24 mouse cellular contexts compared by ENCODE assay signal in the genomic region with DNA sequence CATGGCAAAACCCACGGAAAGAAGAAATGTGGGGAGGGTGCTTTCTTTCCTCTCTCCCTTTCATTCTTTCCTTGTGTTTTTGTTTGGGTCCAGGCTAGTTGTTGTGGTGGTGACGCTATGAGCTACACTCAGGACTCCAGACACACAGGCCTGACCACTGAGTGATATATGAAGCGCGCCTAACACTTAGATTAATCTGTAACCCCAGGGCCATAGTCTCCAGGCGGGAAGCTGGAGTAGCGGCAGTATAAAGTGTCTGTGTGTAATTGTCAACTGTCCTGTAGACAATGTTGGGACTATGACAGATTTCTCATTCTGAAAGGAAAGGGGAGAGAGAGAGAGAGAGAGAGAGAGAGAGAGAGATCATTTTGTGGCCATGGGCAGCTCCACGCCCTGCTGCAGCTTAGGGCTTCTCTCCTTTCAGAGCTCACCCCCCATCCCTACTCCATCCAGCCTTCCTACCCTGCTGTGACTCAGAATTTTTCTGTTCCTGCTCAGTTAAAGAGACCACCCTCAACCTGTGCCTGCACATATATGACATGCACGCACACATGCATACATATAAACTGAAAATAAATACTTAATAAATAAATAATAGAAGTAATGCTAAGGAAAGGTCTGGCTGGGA.
A peak's percentile ranks its signal among the peaks of the same experiment; 100 is the strongest.
DNase-seq lines count a peak whose midpoint lies in the region; ATAC-seq lines count a peak whose summit lies in the region.
"Had no signal": no experiment of that assay in that cellular context is flagged by ENCODE, and none has a peak within 500 bp of the region (broad histone marks: within the 10 kb centered on the region; RNA-seq: fewer than 3 reads in every experiment).

No protein-coding gene starts in this region.

- H3K4me2 ChIP-seq in hindbrain, embryonic 16.5 days (ENCODE audit: low read length): no peak overlapping the region
- H3K4me2 ChIP-seq in neural tube, embryonic 12.5 days (replicated peaks): no peak overlapping the region
- H3K4me2 ChIP-seq in hindbrain, embryonic 14.5 days (replicated peaks): no peak overlapping the region
- no peak overlapping the region for H3K4me2 ChIP-seq in neural tube, embryonic 14.5 days (ENCODE audit: low read depth, low read length)
- H3K4me2 ChIP-seq: forebrain, embryonic 13.5 days; hindbrain, embryonic 15.5 days had no signal

- H3K9me3 ChIP-seq in hindbrain, embryonic 10.5 days: no peaks in the 10 kb centered on the region
- no peaks in the 10 kb centered on the region for H3K9me3 ChIP-seq in hindbrain, embryonic 16.5 days (ENCODE audit: control insufficient read depth, low read length)
- no peaks in the 10 kb centered on the region for H3K9me3 ChIP-seq in neural tube, embryonic 12.5 days
- H3K9me3 ChIP-seq in hindbrain, embryonic 14.5 days (ENCODE audit: control insufficient read depth, low read length): no peaks in the 10 kb centered on the region
- H3K9me3 ChIP-seq in neural tube, embryonic 14.5 days (ENCODE audit: control insufficient read depth, low read length): no peaks in the 10 kb centered on the region
- H3K9me3 ChIP-seq: forebrain, embryonic 13.5 days; hindbrain, embryonic 15.5 days; megakaryocyte, embryonic 14.5 days had no signal

- no peaks in the 10 kb centered on the region for H3K36me3 ChIP-seq in hindbrain, embryonic 10.5 days
- H3K36me3 ChIP-seq in hindbrain, embryonic 16.5 days (ENCODE audit: control insufficient read depth, insufficient read depth, low read length): no peaks in the 10 kb centered on the region
- no peaks in the 10 kb centered on the region for H3K36me3 ChIP-seq in neural tube, embryonic 12.5 days
- no peaks in the 10 kb centered on the region for H3K36me3 ChIP-seq in hindbrain, embryonic 14.5 days (replicated peaks; ENCODE audit: control insufficient read depth, insufficient read depth)
- no peaks in the 10 kb centered on the region for H3K36me3 ChIP-seq in neural tube, embryonic 14.5 days (ENCODE audit: control insufficient read depth, insufficient read depth, low read length)
- H3K36me3 ChIP-seq: hindbrain, embryonic 15.5 days had no signal

- H3K27me3 ChIP-seq in hindbrain, embryonic 10.5 days (ENCODE audit: insufficient read depth, poor library complexity, severe bottlenecking): no peaks in the 10 kb centered on the region
- no peaks in the 10 kb centered on the region for H3K27me3 ChIP-seq in hindbrain, embryonic 16.5 days (replicated peaks; ENCODE audit: control insufficient read depth, insufficient read depth, low read length)
- H3K27me3 ChIP-seq in neural tube, embryonic 12.5 days (replicated peaks): no peaks in the 10 kb centered on the region
- H3K27me3 ChIP-seq in hindbrain, embryonic 14.5 days (ENCODE audit: control insufficient read depth, insufficient read depth, low read length): no peaks in the 10 kb centered on the region
- no peaks in the 10 kb centered on the region for H3K27me3 ChIP-seq in neural tube, embryonic 14.5 days (ENCODE audit: control insufficient read depth, insufficient read depth, low read length)
- H3K27me3 ChIP-seq: forebrain, embryonic 13.5 days; hindbrain, embryonic 15.5 days; megakaryocyte, embryonic 14.5 days had no signal

- no peak for DNase-seq in hindbrain, embryonic 10.5 days (ENCODE audit: low spot score)
- no peak for DNase-seq in neural tube, embryonic 10.5 days (ENCODE audit: extremely low spot score, low spot score)
- DNase-seq in hindbrain, embryonic 14.5 days (ENCODE audit: low spot score): no peak
- DNase-seq in left cerebral cortex, adult 18-20 months (ENCODE audit: low spot score in 2 of 2): no peak
- no peak for DNase-seq in layer of hippocampus, postnatal 10 days (ENCODE audit: low spot score in 2 of 2)
- DNase-seq: adrenal gland, postnatal 14 days; cerebellum, postnatal 10 days; gastrocnemius, postnatal 10 days; kidney, postnatal 10 days; liver, postnatal 0 days; lung, postnatal 14 days; right cerebral cortex, postnatal 14 days; spleen, adult 18-20 months; thymus, adult 18-20 months had no signal

- WGBS in hindbrain, embryonic 10.5 days: 71% methylated on average over 8 of the region's 8 CpGs
- WGBS in hindbrain, embryonic 16.5 days: 59% methylated on average over 8 of the region's 8 CpGs
- WGBS in neural tube, embryonic 12.5 days: 25% methylated on average over 8 of the region's 8 CpGs
- WGBS in hindbrain, embryonic 14.5 days: 55% methylated on average over 8 of the region's 8 CpGs
- WGBS in neural tube, embryonic 14.5 days: 28% methylated on average over 8 of the region's 8 CpGs

- peaks cover 16% of the 10 kb centered on the region; the same call in 1 of the 2 replicates for H3K4me1 ChIP-seq in hindbrain, embryonic 10.5 days (replicated peaks)
- H3K4me1 ChIP-seq in hindbrain, embryonic 16.5 days (ENCODE audit: control insufficient read depth, insufficient read depth, low read depth, low read length): no peaks in the 10 kb centered on the region
- peaks cover 25% of the 10 kb centered on the region for H3K4me1 ChIP-seq in neural tube, embryonic 12.5 days
- 0 out of 2 replicates have a peak, but pooled peaks cover 3% of the 10 kb centered on the region for H3K4me1 ChIP-seq in hindbrain, embryonic 14.5 days (replicated peaks; ENCODE audit: control insufficient read depth, insufficient read depth, low read length)
- H3K4me1 ChIP-seq in neural tube, embryonic 14.5 days (ENCODE audit: control insufficient read depth, insufficient read depth, low read length): no peaks in the 10 kb centered on the region
- H3K4me1 ChIP-seq: hindbrain, embryonic 15.5 days had no signal

- ATAC-seq in hindbrain, embryonic 16.5 days: no peak
- peak; percentile 86 for ATAC-seq in neural tube, embryonic 12.5 days (ENCODE audit: low FRiP score, low read depth)
- 0 out of 2 replicates have a peak, but pooled peaks have one; percentile 27 for ATAC-seq in hindbrain, embryonic 14.5 days (ENCODE audit: low FRiP score)
- peak; percentile 71 for ATAC-seq in neural tube, embryonic 14.5 days (ENCODE audit: low read depth)
- ATAC-seq: CD4-positive, CD25-positive, alpha-beta regulatory T cell, adult 4 months; forebrain, embryonic 13.5 days; intestine, postnatal 0 days; liver, postnatal 0 days had no signal

- peak overlapping the region; percentile 6; the same call in 1 of the 2 replicates for H3K27ac ChIP-seq in hindbrain, embryonic 10.5 days
- no peak overlapping the region for H3K27ac ChIP-seq in hindbrain, embryonic 16.5 days (ENCODE audit: low read depth, low read length)
- no peak overlapping the region for H3K27ac ChIP-seq in neural tube, embryonic 12.5 days
- no peak overlapping the region; the same call in 1 of the 2 replicates for H3K27ac ChIP-seq in hindbrain, embryonic 14.5 days
- no peak overlapping the region for H3K27ac ChIP-seq in neural tube, embryonic 14.5 days (ENCODE audit: low read depth, low read length)
- H3K27ac ChIP-seq: forebrain, embryonic 13.5 days; hindbrain, embryonic 15.5 days; layer of hippocampus, adult 2 months had no signal

- H3K9ac ChIP-seq in hindbrain, embryonic 16.5 days (ENCODE audit: low read depth, low read length): no peak overlapping the region
- H3K9ac ChIP-seq in neural tube, embryonic 12.5 days: no peak overlapping the region
- H3K9ac ChIP-seq in hindbrain, embryonic 14.5 days: no peak overlapping the region
- no peak overlapping the region for H3K9ac ChIP-seq in neural tube, embryonic 14.5 days (replicated peaks; ENCODE audit: low read depth, low read length)
- H3K9ac ChIP-seq: forebrain, embryonic 13.5 days; hindbrain, embryonic 15.5 days; liver, postnatal 0 days had no signal

- H3K4me3 ChIP-seq in hindbrain, embryonic 10.5 days: no peak overlapping the region
- no peak overlapping the region for H3K4me3 ChIP-seq in hindbrain, embryonic 16.5 days (ENCODE audit: low read length)
- H3K4me3 ChIP-seq in neural tube, embryonic 12.5 days: no peak overlapping the region
- H3K4me3 ChIP-seq in hindbrain, embryonic 14.5 days (replicated peaks; ENCODE audit: low read length): no peak overlapping the region
- H3K4me3 ChIP-seq in neural tube, embryonic 14.5 days (ENCODE audit: low read depth, low read length): no peak overlapping the region
- H3K4me3 ChIP-seq: erythroblast, embryonic 14.5 days; forebrain, embryonic 13.5 days; hindbrain, embryonic 15.5 days; layer of hippocampus, adult 2 months; megakaryocyte, embryonic 14.5 days had no signal
